Mouse (Mus musculus) MEL (cell line): ENCODE measurements at regions not wholly inside any gene's neighbourhood (a gene's known extent, or its start where the extent isn't known, plus 50 kb on each side); places are given as distances from the start of the nearest gene placed in this dataset.

Experiments
- DNase-seq: peaks from one replicate; pipeline ENCODE4 v3.0.0; 2011; ENCODE audit warnings: low read depth, low spot score
- H3K27ac ChIP-seq: 2 replicates; pipeline ENCODE4 v1.5.1; 2012; ENCODE audit warnings: low read depth, mild to moderate bottlenecking, control low read depth, low read length, moderate library complexity; ENCODE audit not compliant: control insufficient read depth
- H3K27me3 ChIP-seq, 2 experiments: fragments of 150-350 bp in 1 of 2; sonication (generic) in 1 of 2; 2 replicates each; pipeline ENCODE4 v1.6.1; 2012; ENCODE audit warnings: low read length in 2 of 2, mild to moderate bottlenecking in 2 of 2, improper control_type of control experiment in 1 of 2, moderate library complexity in 1 of 2; ENCODE audit not compliant: insufficient read depth in 2 of 2, control insufficient read depth in 1 of 2
- H3K36me3 ChIP-seq, 2 experiments: 2 replicates each; pipeline ENCODE4 v1.6.1; 2012 to 2014; ENCODE audit warnings: low read length in 2 of 2, improper control_type of control experiment in 1 of 2, inconsistent platforms in 1 of 2, mild to moderate bottlenecking in 1 of 2; ENCODE audit not compliant: insufficient read depth in 2 of 2, control insufficient read depth in 1 of 2
- H3K4me1 ChIP-seq, 2 experiments: fragments of 150-350 bp in 1 of 2; sonication (generic) in 1 of 2; 2 replicates each; pipeline ENCODE4 v1.6.1; 2012; ENCODE audit warnings: low read length in 2 of 2, improper control_type of control experiment in 1 of 2, mild to moderate bottlenecking in 1 of 2; ENCODE audit not compliant: insufficient read depth in 2 of 2, control insufficient read depth in 1 of 2
- H3K4me3 ChIP-seq, 2 experiments: fragments of 150-350 bp in 1 of 2; sonication (generic) in 1 of 2; 2 replicates each; pipeline ENCODE4 v1.5.1; 2012; ENCODE audit warnings: low read depth in 2 of 2, low read length in 2 of 2, mild to moderate bottlenecking in 2 of 2, moderate library complexity in 2 of 2, control low read depth in 1 of 2, improper control_type of control experiment in 1 of 2; ENCODE audit not compliant: control insufficient read depth in 1 of 2, insufficient read depth in 1 of 2
- H3K79me2 ChIP-seq: 2 replicates; pipeline ENCODE4 v1.6.1; 2012; ENCODE audit warnings: mild to moderate bottlenecking, low read length, moderate library complexity; ENCODE audit not compliant: control insufficient read depth, poor library complexity, insufficient read depth
- H3K9ac ChIP-seq: 2 replicates; pipeline ENCODE4 v1.6.1; 2012; ENCODE audit warnings: low read depth, mild to moderate bottlenecking, control low read depth, low read length, moderate library complexity; ENCODE audit not compliant: control insufficient read depth, poor library complexity, severe bottlenecking
- H3K9me3 ChIP-seq: fragments of 150-350 bp; sonication (generic); replicated peaks from 2 replicates; pipeline ENCODE4 v1.6.1; 2012; ENCODE audit warnings: mild to moderate bottlenecking, low read length, improper control_type of control experiment, moderate library complexity; ENCODE audit not compliant: insufficient read depth
- CHD2 ChIP-seq: IDR thresholded peaks from 2 replicates; pipeline ENCODE4 v1.6.1; 2011; ENCODE audit warnings: low read length, improper control_type of control experiment
- CTCF ChIP-seq, 3 experiments: IDR thresholded peaks in 2 of 3; conservative IDR thresholded peaks in 1 of 3; 2 replicates each; pipeline ENCODE4 v1.5.1; 2011 to 2012; ENCODE audit warnings: low read length in 3 of 3, low read depth in 2 of 3, mild to moderate bottlenecking in 2 of 3, improper control_type of control experiment in 1 of 3, inconsistent platforms in 1 of 3, mixed read lengths in 1 of 3, moderate library complexity in 1 of 3; ENCODE audit not compliant: control insufficient read depth in 1 of 3, insufficient read depth in 1 of 3, poor library complexity in 1 of 3, severe bottlenecking in 1 of 3
- EP300 ChIP-seq, 2 experiments: IDR thresholded peaks; 2 replicates each; pipeline ENCODE4 v1.6.1; 2011; ENCODE audit warnings: improper control_type of control experiment in 2 of 2, low read length in 2 of 2, low read depth in 1 of 2, mild to moderate bottlenecking in 1 of 2
- ETS1 ChIP-seq: IDR thresholded peaks from 2 replicates; pipeline ENCODE4 v1.6.1; 2012; ENCODE audit warnings: low read depth, mild to moderate bottlenecking, inconsistent platforms, low read length, improper control_type of control experiment, moderate library complexity
- GATA1 ChIP-seq: IDR thresholded peaks from 2 replicates; pipeline ENCODE4 v1.6.1; 2011; ENCODE audit warnings: low read depth, low read length, improper control_type of control experiment
- HCFC1 ChIP-seq: IDR thresholded peaks from 2 replicates; pipeline ENCODE4 v1.6.1; 2012; ENCODE audit warnings: low read depth, mild to moderate bottlenecking, inconsistent platforms, low read length, improper control_type of control experiment, moderate library complexity
- JUND ChIP-seq: IDR thresholded peaks from 2 replicates; pipeline ENCODE4 v1.6.1; 2011; ENCODE audit warnings: low read depth, mild to moderate bottlenecking, improper control_type of control experiment, low read length
- KAT2A ChIP-seq: conservative IDR thresholded peaks from 2 replicates; pipeline ENCODE4 v1.6.1; 2012; ENCODE audit warnings: low read depth, low read length, improper control_type of control experiment, inconsistent platforms
- MAZ ChIP-seq: IDR thresholded peaks from 2 replicates; pipeline ENCODE4 v1.6.1; 2012; ENCODE audit warnings: low read depth, mild to moderate bottlenecking, inconsistent platforms, low read length, improper control_type of control experiment
- MEF2A ChIP-seq: IDR thresholded peaks from 2 replicates; pipeline ENCODE4 v1.6.1; 2014; ENCODE audit warnings: low read depth, mild to moderate bottlenecking, inconsistent platforms, low read length, improper control_type of control experiment; ENCODE audit not compliant: poor library complexity, insufficient replicate concordance, severe bottlenecking; ENCODE audit errors: extremely low read depth
- NRF1 ChIP-seq: IDR thresholded peaks from 2 replicates; pipeline ENCODE4 v1.6.1; 2014; ENCODE audit warnings: low read depth, mild to moderate bottlenecking, inconsistent platforms, low read length, improper control_type of control experiment, moderate library complexity; ENCODE audit not compliant: poor library complexity, insufficient read depth, severe bottlenecking
- POLR2A ChIP-seq, 2 experiments: IDR thresholded peaks; 2 replicates each; pipeline ENCODE4 v1.6.1; 2011 to 2012; ENCODE audit warnings: low read length in 2 of 2, mild to moderate bottlenecking in 2 of 2, control low read depth in 1 of 2, improper control_type of control experiment in 1 of 2, low read depth in 1 of 2, moderate library complexity in 1 of 2; ENCODE audit not compliant: control insufficient read depth in 1 of 2, insufficient read depth in 1 of 2, poor library complexity in 1 of 2
- POLR2AphosphoS5 ChIP-seq: IDR thresholded peaks from 2 replicates; pipeline ENCODE4 v1.6.1; 2012; ENCODE audit warnings: low read depth, borderline replicate concordance, mild to moderate bottlenecking, inconsistent platforms, low read length, moderate library complexity, mixed read lengths
- RAD21 ChIP-seq: IDR thresholded peaks from 2 replicates; pipeline ENCODE4 v1.6.1; 2011; ENCODE audit warnings: mild to moderate bottlenecking, low read depth, low read length, improper control_type of control experiment
- TCF12 ChIP-seq: IDR thresholded peaks from 2 replicates; pipeline ENCODE4 v1.6.1; 2014; ENCODE audit warnings: low read depth, mild to moderate bottlenecking, inconsistent platforms, low read length, improper control_type of control experiment, moderate library complexity
- USF1 ChIP-seq: IDR thresholded peaks from 2 replicates; pipeline ENCODE4 v1.6.1; 2014; ENCODE audit warnings: low read depth, mild to moderate bottlenecking, inconsistent platforms, low read length, improper control_type of control experiment, moderate library complexity
- USF2 ChIP-seq, 2 experiments: IDR thresholded peaks; 2 replicates each; pipeline ENCODE4 v1.6.1; 2011 to 2012; ENCODE audit warnings: improper control_type of control experiment in 2 of 2, low read length in 2 of 2, borderline replicate concordance in 1 of 2, inconsistent platforms in 1 of 2, low read depth in 1 of 2, mild to moderate bottlenecking in 1 of 2; ENCODE audit not compliant: insufficient read depth in 1 of 2
- ZC3H11A ChIP-seq: IDR thresholded peaks from 2 replicates; pipeline ENCODE4 v1.6.1; 2012; ENCODE audit warnings: low read depth, mild to moderate bottlenecking, inconsistent platforms, low read length, improper control_type of control experiment
- ZNF384 ChIP-seq: IDR thresholded peaks from 2 replicates; pipeline ENCODE4 v1.6.1; 2012; ENCODE audit warnings: low read depth, mild to moderate bottlenecking, inconsistent platforms, low read length, improper control_type of control experiment

DNA sequence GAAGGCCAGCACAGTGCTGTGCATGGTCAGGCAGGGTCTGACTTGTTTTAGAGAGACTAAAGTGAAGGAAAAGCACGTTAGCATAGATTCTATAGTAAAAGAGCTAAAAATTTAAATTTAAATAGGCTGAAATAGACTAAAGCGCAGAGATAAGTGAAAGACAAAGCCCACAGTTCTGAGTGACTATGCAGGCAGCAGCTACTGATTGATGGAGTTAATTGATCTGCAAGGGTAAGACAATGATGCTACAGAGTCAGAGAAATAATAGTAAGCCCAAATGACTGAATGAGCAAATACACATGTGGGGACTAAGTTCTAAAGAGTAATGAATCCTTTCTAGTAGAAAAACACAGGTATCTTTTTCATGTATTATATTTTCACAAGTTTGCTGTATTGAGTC is 1228.4 kb upstream of the Gm38303 start:
- DNase-seq, result no peak
- no peaks in the 10 kb centered on the region for H3K9me3 ChIP-seq
- no peaks in the 10 kb centered on the region for H3K79me2 ChIP-seq
- no peaks in the 10 kb centered on the region for H3K27me3 ChIP-seq
- no peak overlapping the region for H3K4me3 ChIP-seq
- no peaks in the 10 kb centered on the region for H3K36me3 ChIP-seq
- no peak for TF ChIP-seq KAT2A
- no peak for TF ChIP-seq MEF2A
- no peak for TF ChIP-seq ZNF384
- no peak for TF ChIP-seq RAD21
- TF ChIP-seq HCFC1, result no peak
- no peak for TF ChIP-seq EP300 (IDR thresholded peaks at IDR 0.05; ENCODE audit: low read depth in 1 of 2, low read length in 2 of 2)
- no peak for TF ChIP-seq CHD2
- TF ChIP-seq POLR2A (IDR thresholded peaks at IDR 0.05; ENCODE audit: control insufficient read depth in 1 of 2, insufficient read depth in 1 of 2, low read depth in 1 of 2, low read length in 2 of 2, poor library complexity in 1 of 2), result no peak
- no peak for TF ChIP-seq ETS1
- TF ChIP-seq POLR2AphosphoS5, result no peak
- no peak for TF ChIP-seq JUND
- no peak for TF ChIP-seq TCF12
- no peak for TF ChIP-seq MAZ
- TF ChIP-seq NRF1, result no peak
- TF ChIP-seq USF2 (IDR thresholded peaks at IDR 0.05; ENCODE audit: borderline replicate concordance in 1 of 2, insufficient read depth in 1 of 2, low read depth in 1 of 2, low read length in 2 of 2), result no peak
- no peak overlapping the region for H3K9ac ChIP-seq
- no peaks in the 10 kb centered on the region for H3K4me1 ChIP-seq
- no peak overlapping the region for H3K27ac ChIP-seq

DNA sequence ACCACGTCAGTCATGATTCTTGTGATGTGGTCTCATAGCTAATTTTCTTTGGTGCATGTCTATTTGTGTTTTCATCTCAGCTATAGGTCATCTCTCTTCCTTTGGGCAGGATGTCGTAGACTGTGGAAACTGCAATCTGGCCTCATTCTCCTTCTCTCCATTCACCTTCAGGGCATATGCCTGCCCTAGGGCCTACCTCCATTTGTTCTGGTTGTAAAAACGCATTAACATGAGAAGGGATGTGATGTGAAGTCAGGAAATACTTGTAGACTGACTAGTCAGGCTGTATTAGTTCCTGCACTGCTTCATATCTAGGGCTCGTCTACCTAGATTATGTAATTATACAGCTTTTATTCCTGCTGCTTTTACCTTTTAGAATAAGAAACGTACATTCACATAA is 1227.4 kb upstream of the Gm38303 start:
- Histone ChIP-seq H3K4me1 (no peaks in the 10 kb centered on the region), H3K27ac (no peak overlapping the region), H3K9me3 (no peaks in the 10 kb centered on the region), H3K79me2 (no peaks in the 10 kb centered on the region), H3K27me3 (no peaks in the 10 kb centered on the region), H3K9ac (no peak overlapping the region), H3K4me3 (no peak overlapping the region), H3K36me3 (no peaks in the 10 kb centered on the region)
- TF ChIP-seq NRF1, result no peak
- TF ChIP-seq ZC3H11A, result no peak
- TF ChIP-seq GATA1, result no peak
- TF ChIP-seq USF1, result no peak
- no peak for TF ChIP-seq CTCF (IDR thresholded peaks at IDR 0.05 in 2 of 3, conservative IDR thresholded peaks at IDR 0.05 in 1 of 3; ENCODE audit: control insufficient read depth in 1 of 3, insufficient read depth in 1 of 3, low read depth in 2 of 3, low read length in 3 of 3, poor library complexity in 1 of 3, severe bottlenecking in 1 of 3)
- no peak for DNase-seq
